Mouse (Mus musculus): ENCODE measurements around the gene Zfp108. TPM values are rescaled to one million over a fixed set of nuclear protein-coding genes. Genes with fewer than 3 reads are reported as not detected.

The Zfp108 gene
- polyA plus RNA-seq, 1 experiment, result 0.25 TPM

GRCm38 (mm10) chr7:24300771-24301282 is 46.2 kb downstream of the Zfp108 start, which contains the start of gene Zfp61:
Zfp61 (minus strand) TSS chr7:24301232.
- Histone ChIP-seq H3K79me3 (ENCODE audit: low read depth) (no peaks in the 10 kb centered on the region), H3ac (ENCODE audit: control insufficient read depth, insufficient read length, low read depth) (no peak within 1 kb of the TSS), H3K27me3 (ENCODE audit: control insufficient read depth, insufficient read depth, insufficient read length) (no peaks in the 10 kb centered on the region), H3K4me3 (ENCODE audit: insufficient read depth, poor library complexity, severe bottlenecking) (no peak within 1 kb of the TSS), H3K36me3 (ENCODE audit: control insufficient read depth, insufficient read depth) (no peaks in the 10 kb centered on the region), H3K79me2 (ENCODE audit: control insufficient read depth, insufficient read depth) (no peaks in the 10 kb centered on the region)
- TF ChIP-seq FOSL1 (IDR thresholded peaks at IDR 0.05; ENCODE audit: insufficient read depth, low read length, poor library complexity, severe bottlenecking), result no peak
- TF ChIP-seq CEBPB (IDR thresholded peaks at IDR 0.05; ENCODE audit: low read depth), result no peak
- no peak for TF ChIP-seq USF1 (IDR thresholded peaks at IDR 0.05; ENCODE audit: low read depth)
- no peak for TF ChIP-seq MAX (IDR thresholded peaks at IDR 0.05)
- no peak for TF ChIP-seq MYOD1 (IDR thresholded peaks at IDR 0.05; ENCODE audit: control insufficient read depth, insufficient read length, low read depth)
- no peak for TF ChIP-seq MYOG (IDR thresholded peaks at IDR 0.05; ENCODE audit: control insufficient read depth, extremely low read depth, insufficient read length)
- no peak for TF ChIP-seq CTCF (IDR thresholded peaks at IDR 0.05; ENCODE audit: control insufficient read depth, insufficient read depth, insufficient read length)

Other genes starting within 250 kb of the Zfp108 start
- not detected for gene Vmn1r183, start 201.5 kb upstream of the Zfp108 start, polyA plus RNA-seq (2012; fragmentation: generic; extraction: Trizol)
- 8.1 TPM for gene Zfp180, start 172.9 kb upstream of the Zfp108 start, polyA plus RNA-seq (2012; fragmentation: generic; extraction: Trizol)
- 0.48 TPM for gene Zfp112, start 142.5 kb upstream of the Zfp108 start, polyA plus RNA-seq (2012; fragmentation: generic; extraction: Trizol)
- 1.5 TPM for gene Zfp235, start 120.6 kb upstream of the Zfp108 start, polyA plus RNA-seq (2012; fragmentation: generic; extraction: Trizol)
- not detected for gene Zfp114, start 79.7 kb upstream of the Zfp108 start, polyA plus RNA-seq (2012; fragmentation: generic; extraction: Trizol)
- 2.0 TPM for gene Zfp111, start 43.4 kb upstream of the Zfp108 start, polyA plus RNA-seq (2012; fragmentation: generic; extraction: Trizol)
- gene Zfp109, start 17.2 kb upstream of the Zfp108 start, polyA plus RNA-seq (2012; fragmentation: generic; extraction: Trizol), result 0.26 TPM
- 1.8 TPM for gene Zfp93, start 15.6 kb downstream of the Zfp108 start, polyA plus RNA-seq (2012; fragmentation: generic; extraction: Trizol)
- gene Zfp61, start 46.4 kb downstream of the Zfp108 start, polyA plus RNA-seq (2012; fragmentation: generic; extraction: Trizol), result 8.8 TPM
- gene Zfp94, start 61.9 kb downstream of the Zfp108 start, polyA plus RNA-seq (2012; fragmentation: generic; extraction: Trizol), result 2.4 TPM
- gene Tescl, start 79.1 kb downstream of the Zfp108 start, polyA plus RNA-seq (2012; fragmentation: generic; extraction: Trizol), result 0.22 TPM
- not detected for gene Lypd5, start 94.4 kb downstream of the Zfp108 start, polyA plus RNA-seq (2012; fragmentation: generic; extraction: Trizol)
- 82.2 TPM for gene Kcnn4, start 115.5 kb downstream of the Zfp108 start, polyA plus RNA-seq (2012; fragmentation: generic; extraction: Trizol)
- 21.8 TPM for gene Smg9, start 144.8 kb downstream of the Zfp108 start, polyA plus RNA-seq (2012; fragmentation: generic; extraction: Trizol)
- gene Irgc1, start 197.5 kb downstream of the Zfp108 start, polyA plus RNA-seq (2012; fragmentation: generic; extraction: Trizol), result 0.33 TPM
- gene Plaur, start 207.7 kb downstream of the Zfp108 start, polyA plus RNA-seq (2012; fragmentation: generic; extraction: Trizol), result 191 TPM
- gene Cadm4, start 227.2 kb downstream of the Zfp108 start, polyA plus RNA-seq (2012; fragmentation: generic; extraction: Trizol), result 160 TPM